Mouse (Mus musculus) cerebellum, postnatal 10 days (tissue): ENCODE data around the gene Colq.

ENCODE experiments used
- DNase-seq, 2 experiments: peaks; one replicate each; pipeline ENCODE4 v3.0.0; 2021; ENCODE audit warnings: mixed read lengths in 2 of 2

The Colq gene

GRCm38 (mm10) chr14:31574903-31575665, 16.1 kb downstream of the Colq start:
- no peak for DNase-seq

- peak; percentile 45 to 47 for DNase-seq
Measured at GRCm38 (mm10) chr14:31572561-31573175, 18.5 kb downstream of the Colq start.

GRCm38 (mm10) chr14:31571419-31571818, 19.7 kb downstream of the Colq start:
- no peak for DNase-seq

- DNase-seq: no peak
Measured at GRCm38 (mm10) chr14:31570131-31570951, 20.8 kb downstream of the Colq start.

- DNase-seq: peak; percentile 30 to 35
Measured at GRCm38 (mm10) chr14:31569151-31569631, 22.0 kb downstream of the Colq start.

GRCm38 (mm10) chr14:31565478-31566212, 25.5 kb downstream of the Colq start:
- DNase-seq: no peak

- peak in 1 of 2 experiments; percentile 10 for DNase-seq
Measured at GRCm38 (mm10) chr14:31564452-31565179, 26.5 kb downstream of the Colq start.

GRCm38 (mm10) chr14:31560886-31561285, 30.3 kb downstream of the Colq start:
- peak; percentile 74 to 76 for DNase-seq

GRCm38 (mm10) chr14:31559216-31559615, 31.9 kb downstream of the Colq start:
- no peak for DNase-seq

- DNase-seq: peak; percentile 63 to 70
Measured at GRCm38 (mm10) chr14:31557784-31558183, 33.4 kb downstream of the Colq start.

GRCm38 (mm10) chr14:31557273-31557672, 33.9 kb downstream of the Colq start:
- peak; percentile 80 to 81 for DNase-seq

GRCm38 (mm10) chr14:31556526-31557260, 34.5 kb downstream of the Colq start:
- DNase-seq: no peak

- peak in 1 of 2 experiments; percentile 32 for DNase-seq
Measured at GRCm38 (mm10) chr14:31555963-31556434, 35.1 kb downstream of the Colq start.

- DNase-seq: no peak
Measured at GRCm38 (mm10) chr14:31555021-31555420, 36.1 kb downstream of the Colq start.

GRCm38 (mm10) chr14:31543885-31544442, 47.2 kb downstream of the Colq start:
- DNase-seq: no peak

GRCm38 (mm10) chr14:31537298-31537697, 53.8 kb downstream of the Colq start:
- DNase-seq: peak; percentile 88 to 89

GRCm38 (mm10) chr14:31532656-31533055, 58.5 kb downstream of the Colq start:
- no peak for DNase-seq

- DNase-seq: no peak
Measured at GRCm38 (mm10) chr14:31531506-31532148, 59.5 kb downstream of the Colq start.

GRCm38 (mm10) chr14:31530847-31531246, 60.3 kb downstream of the Colq start:
- DNase-seq: no peak
